Mouse (Mus musculus): Measurements from ENCODE around the gene Slc8a1.

Gene Slc8a1

DNA sequence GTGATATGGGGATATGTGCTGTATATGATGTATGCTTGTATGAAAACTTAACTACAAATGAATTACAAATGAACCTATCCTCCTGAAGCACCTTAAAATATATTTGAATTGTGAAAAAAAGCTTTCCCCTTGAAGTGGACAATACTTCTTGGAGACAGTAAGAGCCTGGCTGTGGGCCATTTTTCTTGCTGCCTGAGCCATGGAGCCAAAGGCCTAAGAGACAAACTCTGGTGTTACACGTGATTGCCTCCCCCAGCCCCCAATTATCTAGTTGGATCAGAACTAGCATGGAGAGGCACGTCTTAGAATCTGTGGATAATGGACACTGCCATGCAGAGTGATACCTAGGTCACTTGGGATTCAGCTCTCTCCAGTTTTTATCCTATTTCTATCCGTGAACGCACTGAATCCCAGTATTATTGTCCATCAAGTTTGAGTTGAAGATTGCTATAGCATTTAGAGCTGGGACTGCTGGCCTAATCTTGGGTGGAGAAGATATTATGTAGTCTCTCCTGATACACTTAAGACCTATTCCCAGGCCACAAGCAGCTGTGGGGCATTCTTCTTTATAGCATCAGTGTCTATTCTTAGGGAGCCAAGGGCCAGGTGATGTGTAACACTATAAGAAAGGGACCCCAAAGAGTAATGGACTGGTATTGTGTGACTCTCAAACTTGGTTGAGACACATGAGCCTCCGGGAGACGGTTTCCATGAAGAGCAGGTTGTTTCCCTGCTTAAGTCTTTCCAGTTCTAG is 321.6 kb downstream of the Slc8a1 start:
- WGBS: 87% methylated on average over 6 of the region's 6 CpGs

DNA sequence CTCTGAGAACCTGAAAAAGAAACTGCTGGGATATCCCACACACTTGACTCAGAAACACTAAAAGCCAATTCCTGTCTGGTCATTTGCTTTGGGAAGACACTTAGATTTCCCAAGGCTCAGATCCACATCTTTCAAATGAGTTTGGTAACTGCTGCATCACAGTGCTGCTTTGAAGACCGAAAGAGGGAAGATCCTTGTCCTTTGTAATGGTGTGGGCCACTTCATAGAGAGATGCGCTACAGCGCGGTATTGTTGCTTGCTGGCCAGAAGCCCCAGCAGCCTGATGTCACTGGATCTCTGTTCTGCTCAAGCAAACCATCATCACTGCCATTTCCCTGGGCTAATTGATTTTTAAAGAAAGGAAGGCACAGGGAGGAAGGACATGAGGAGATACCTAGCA is 325.4 kb downstream of the Slc8a1 start:
- 82% methylated on average over 4 of the region's 4 CpGs for WGBS

DNA sequence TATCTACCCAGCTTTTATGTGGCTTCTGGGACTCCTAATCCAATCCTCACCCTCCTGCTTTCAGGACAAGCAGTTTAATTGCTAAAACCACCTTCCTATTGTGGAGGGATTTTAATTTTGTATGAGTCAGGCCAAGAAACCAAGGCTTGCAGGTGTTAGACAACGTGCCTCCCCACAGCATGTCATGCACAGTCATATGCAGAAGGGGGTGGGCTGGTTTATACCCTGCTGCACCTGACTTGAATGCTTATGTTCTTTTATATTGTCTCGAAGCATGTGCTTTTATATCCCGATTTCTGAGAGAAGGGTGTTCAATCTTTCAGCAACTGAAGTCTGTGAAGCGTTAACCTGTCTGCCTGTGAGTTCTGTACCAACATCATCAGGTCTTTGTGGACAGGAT is 334.0 kb downstream of the Slc8a1 start:
- WGBS: 50% methylated on average over 4 of the region's 4 CpGs

DNA sequence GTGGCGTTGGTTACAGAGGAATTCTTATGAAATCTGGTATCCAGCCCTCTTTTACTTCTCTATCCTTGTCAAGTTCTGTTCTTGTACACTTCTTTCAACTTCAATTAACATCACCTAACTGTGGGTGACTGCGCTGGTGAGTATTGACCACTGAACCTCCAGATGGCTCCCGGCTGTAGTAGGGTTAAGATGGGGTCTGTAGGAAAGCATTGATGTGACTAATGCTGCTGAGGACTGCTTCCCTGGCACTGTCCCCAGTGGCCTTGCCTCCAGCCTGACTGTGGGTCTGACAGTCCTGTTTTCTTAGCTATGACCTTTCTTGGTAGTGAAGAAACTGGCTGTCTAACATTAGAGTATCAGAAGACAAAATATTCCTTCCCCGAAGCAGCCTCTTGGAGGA is 335.1 kb downstream of the Slc8a1 start:
- WGBS: 71% methylated on average over 4 of the region's 4 CpGs

DNA sequence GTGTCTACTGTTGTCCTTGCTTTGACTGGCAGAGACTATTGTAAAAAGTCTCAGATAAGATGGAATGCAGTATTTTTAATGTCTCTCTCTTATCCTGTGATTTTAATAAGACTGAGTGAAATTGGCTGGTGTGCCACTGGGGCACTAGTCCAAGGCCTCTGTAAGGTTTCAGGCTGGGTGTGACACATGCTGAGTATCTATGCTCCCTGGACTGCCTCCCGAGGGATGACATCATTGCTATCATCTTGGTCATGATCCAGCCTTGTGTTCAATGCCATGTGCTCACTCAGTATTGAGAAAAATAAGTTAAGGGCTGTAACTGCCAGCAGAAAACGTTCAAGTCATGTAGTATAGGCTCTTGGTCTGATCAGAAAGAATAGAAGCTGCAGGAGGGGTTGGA is 335.5 kb downstream of the Slc8a1 start:
- WGBS: 26% methylated on average over 2 of the region's 2 CpGs

DNA sequence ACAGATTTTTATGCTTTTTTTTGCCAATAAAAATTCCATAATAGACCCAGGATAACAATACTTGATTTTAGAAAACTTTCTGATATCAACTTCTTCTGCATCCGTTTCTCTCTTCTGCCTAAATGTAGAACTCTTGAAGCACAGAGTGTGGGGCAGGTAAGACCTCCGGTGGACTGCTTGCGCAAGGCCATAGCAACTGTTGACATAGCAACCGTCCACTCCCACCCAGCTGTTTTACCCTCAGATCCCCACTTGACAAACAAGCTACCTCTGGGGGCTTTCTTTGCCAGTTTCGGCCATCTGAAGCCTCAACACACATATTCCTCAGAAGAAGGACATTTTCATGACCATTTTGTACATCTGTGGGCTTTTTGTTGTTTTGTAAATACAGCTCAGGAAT is 337.8 kb downstream of the Slc8a1 start:
- 78% methylated on average over 5 of the region's 5 CpGs for WGBS

DNA sequence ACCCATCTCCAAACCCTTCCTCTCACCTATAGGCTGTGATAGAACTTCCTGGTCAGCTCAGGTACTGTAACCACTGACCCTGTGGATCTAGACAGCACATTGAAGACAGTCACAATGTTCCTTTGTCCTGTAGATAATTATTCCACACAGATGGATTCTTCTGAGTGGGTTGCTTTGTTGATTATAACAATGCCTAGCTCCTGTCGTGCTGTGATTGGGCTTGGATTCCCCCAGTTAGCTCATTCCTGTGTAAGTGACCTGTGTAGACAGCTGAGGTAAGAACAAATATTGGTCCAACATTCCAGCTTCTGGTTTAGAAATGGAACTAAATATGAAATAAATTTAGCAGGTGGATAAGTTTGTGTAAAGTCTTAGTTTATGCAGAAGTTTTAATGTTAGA is 340.7 kb downstream of the Slc8a1 start:
- WGBS: 55% methylated on average over 1 of the region's 1 CpGs

DNA sequence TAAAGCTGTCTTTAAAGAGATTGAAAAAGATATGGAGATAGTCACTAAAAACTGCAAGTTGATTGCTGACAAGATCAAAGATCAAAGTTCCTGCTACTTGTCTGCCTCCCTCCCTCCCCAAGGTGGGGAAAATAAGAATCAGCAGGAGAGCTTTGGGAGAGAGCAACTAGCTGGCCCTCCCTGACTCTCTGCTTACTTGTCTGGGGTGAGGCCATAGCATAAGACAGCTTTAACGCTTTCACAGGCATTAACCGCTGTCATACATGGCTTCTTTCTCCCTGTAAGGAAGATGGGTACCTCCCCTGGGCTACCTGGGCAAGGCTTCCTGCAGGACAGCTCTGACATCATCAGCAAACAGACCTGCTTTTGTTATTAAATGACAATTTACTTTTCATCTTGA is 344.1 kb downstream of the Slc8a1 start:
- 79% methylated on average over 2 of the region's 2 CpGs for WGBS

DNA sequence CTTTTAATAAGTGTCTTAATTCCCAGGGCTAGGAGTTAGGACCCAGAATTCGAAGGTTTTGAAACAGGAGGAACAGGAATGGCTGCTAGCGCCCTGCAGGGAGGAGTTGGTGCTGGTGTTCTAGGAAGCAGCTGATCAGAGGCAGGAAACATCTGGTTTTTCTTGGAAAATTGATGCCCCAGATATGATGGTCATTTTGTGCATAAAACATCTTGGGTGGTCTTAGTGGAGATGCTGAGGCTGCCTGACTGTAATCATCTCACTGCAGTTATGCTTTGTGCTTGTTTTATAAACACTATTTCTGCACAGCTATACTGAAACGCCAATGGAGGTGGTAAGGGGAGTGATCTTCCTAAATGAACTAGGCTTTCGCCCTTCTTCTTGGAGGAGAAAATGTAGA is 345.1 kb downstream of the Slc8a1 start:
- 85% methylated on average over 4 of the region's 4 CpGs for WGBS

DNA sequence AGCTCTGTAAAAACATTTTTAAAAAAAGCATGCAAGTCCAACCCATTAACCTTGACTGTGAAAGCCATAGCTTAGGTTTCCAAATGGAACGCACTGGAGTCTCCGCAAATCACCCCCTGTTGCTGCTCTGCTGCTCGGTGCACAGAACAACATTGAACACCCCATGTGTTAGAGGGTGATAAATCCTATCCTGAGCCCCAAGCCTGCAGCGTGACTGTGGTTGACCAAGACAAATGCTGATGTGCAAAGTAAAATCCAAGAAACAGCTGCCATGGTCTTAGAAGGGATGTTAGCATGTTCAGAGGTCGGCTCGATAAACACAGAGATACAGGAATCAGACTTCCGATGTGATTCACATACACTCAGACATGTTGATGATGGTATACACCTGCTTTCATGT is 346.7 kb downstream of the Slc8a1 start:
- 92% methylated on average over 7 of the region's 7 CpGs for WGBS

DNA sequence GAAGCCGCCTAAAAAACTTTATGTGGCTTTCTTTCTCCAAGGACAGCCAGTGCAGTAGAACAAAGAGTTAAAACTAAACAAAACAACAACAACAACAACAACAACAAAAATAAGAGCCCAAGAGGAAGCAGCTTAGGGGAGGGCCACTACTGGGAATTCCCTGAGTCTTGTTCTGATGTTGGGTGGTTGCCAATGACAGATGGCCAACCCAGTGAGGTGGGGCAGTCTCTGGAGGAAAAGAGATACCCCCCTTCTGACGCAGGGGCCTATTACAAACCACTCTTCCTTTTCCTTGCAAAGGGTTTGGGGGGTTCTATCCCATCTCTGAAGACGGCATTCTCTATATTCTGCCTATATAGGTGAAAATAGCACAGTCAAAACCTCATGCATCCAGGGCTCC is 347.4 kb downstream of the Slc8a1 start:
- 80% methylated on average over 3 of the region's 3 CpGs for WGBS

DNA sequence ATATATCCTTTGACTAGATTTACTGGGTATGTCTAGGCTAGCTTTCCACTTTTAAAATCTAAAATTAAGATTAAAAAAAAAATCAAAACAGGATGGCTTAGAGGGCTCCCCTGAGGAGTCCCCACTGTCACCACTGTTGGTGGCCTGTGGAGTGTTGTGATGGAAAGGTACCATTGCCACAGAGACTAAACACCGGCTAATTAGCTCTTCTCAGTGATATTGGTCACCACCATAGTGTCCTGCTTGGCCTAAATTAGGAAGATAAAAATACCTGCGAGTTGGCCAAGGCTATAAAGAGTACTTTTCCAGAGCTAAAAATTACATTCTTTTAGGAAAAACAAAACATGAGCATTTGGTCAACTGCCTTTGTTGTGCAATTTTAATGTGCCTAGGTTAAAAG is 352.1 kb downstream of the Slc8a1 start:
- WGBS: 74% methylated on average over 2 of the region's 2 CpGs

DNA sequence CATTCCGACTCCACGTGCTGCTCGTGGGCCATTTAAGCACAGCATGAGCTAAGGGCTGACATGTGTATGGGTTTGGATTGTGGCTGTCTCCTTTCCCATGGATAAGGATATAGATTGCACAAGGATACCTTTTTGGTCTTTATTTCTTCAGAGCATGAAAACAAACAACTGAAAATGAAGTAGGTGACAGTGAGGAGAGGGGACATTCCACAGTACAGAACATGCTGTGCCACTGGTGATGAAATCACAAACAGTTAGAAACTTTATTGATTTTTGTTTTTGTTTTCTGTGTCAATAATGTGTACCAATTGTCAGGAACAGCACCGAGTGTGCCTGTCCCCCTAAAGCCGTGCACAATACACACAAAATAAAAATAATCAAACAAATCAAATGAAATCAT is 352.7 kb downstream of the Slc8a1 start:
- 90% methylated on average over 5 of the region's 5 CpGs for WGBS

DNA sequence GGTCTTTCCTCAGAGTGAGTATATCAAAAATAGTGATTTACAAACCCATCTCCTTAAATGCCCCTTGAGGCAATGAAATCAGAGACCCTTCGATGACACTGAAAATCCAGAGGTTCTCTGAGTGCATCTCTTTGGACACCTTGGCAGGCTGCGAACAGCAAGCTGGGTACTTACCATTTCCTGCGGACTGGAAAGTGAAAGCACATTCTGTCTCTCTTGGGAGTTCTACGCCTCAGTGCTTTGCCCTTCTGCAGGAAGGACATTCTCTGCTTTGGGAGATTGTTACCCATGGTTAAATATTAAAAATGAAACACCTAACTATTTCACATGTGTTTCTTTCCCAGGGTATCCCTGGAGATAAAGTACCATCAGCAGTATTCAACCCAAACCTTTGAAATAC is 354.7 kb downstream of the Slc8a1 start:
- WGBS: 91% methylated on average over 4 of the region's 4 CpGs

DNA sequence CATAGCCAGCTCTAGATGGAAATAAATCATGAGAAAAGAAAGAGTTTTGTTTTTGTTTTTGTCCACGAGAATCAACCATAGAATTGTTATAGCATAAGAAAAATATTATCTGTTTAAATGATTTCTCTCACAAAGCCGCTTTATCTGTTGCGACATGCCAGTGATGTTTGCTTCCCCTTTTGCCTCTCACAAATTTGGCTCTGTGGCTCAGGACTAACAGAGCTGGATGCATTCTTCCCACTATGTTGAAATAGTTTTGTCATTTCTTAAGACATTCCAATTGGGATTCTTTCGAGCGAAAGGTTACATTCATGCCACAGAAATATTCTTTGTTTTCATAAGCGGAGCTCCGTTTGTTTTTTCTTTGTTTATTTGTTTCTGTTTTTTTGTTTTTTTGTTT is 359.7 kb downstream of the Slc8a1 start:
- 76% methylated on average over 7 of the region's 7 CpGs for WGBS

DNA sequence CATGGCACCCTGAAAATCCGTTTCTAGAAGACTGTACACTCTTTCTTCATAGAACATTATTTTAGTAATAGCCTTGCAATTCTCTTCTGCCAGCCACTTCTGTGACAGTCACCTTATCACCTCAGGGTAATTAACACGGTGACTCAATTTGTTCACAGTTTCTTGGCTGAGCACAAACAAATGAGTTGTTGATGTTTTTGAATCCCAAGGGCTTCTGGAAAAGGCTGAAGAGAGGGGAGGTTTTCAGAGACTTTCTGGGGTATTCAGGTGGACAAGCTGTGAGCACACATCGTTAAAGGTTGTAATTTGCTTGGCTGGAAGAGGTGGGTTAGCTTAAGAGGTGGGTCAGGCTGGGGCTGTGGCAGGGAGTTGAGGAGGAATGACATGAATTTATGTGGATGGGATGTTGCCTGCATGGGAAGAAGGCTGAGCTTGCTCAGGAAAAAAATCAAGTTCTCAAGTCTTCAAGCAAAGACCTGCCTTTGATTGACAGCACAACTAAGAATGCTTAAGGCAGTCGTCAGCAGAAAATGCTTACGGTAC is 360.3 kb downstream of the Slc8a1 start:
- 51% methylated on average over 5 of the region's 5 CpGs for WGBS

DNA sequence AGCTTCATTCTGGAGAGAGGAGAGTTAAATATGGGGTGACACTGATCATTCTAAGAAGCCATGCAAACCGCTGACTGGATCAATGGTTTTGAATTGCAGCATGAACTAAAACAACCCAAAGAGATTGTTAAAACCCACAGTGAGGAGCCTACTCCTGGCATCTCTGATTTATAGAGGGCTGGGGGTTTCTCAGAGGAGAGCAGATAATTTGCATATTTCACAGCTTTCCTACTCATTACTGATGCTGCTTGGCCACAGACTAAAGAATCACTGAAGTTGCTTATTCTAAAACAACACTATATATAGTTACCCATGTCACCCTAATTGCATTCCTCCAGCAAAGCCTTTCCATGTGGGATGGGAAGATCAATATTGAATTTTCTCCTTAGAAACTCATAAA is 361.0 kb downstream of the Slc8a1 start:
- 65% methylated on average over 1 of the region's 1 CpGs for WGBS

DNA sequence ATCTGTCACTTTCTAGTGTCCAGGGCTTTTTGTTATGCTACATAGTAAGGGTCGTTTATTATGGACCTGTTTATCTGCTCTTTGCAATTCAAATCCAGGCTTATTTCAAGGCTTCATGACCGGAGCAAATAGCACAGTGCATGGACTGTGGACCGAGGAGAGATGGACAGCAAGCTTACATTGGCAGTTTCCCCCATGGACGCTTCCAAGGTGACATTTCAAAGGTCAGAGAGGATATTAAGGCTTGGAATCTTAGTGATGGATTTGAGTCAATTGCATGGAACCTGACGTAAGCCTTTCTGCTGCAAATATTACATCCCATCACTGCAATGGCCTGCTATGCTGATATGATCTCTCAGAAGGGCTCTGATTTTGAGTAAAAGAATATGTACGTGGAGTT is 362.3 kb downstream of the Slc8a1 start:
- WGBS: 89% methylated on average over 6 of the region's 6 CpGs

DNA sequence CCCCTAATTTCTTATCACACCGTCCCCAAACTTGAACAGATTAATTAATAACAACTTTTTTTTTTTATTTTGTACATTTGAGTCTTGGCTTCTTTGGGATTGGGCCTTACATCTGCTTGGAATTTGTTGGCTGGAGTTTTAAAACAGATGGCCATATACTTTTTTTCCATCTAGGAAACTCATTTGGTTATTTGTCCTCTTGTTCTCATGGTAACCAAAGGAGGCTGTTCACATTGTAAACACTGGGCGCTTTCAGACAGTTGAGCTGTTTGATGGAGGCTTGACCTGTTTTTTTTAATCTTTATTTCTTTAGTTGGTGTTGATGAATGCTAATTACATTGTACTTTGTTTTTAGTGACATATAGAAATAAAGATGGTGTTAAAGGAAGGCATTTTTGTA is 369.1 kb downstream of the Slc8a1 start:
- 60% methylated on average over 2 of the region's 2 CpGs for WGBS

DNA sequence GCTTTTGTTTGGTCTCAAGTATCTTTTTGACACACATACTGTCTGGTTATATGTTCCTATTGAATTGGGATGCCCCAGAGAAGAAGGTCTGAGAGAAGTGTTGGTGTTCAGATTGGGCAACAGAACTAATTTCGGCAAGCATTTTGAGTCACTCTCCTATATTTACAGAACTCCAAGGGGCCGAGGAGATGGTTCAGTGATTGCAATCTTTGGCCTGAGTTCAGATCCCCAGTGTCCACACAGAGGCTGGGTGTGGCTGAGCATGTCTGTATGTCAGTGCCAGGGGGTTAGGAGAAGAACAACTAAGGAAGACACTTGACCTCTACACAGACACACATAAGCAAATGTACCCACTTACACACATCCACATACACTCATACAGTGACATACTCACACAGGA is 369.7 kb downstream of the Slc8a1 start:
- 65% methylated on average over 2 of the region's 2 CpGs for WGBS

DNA sequence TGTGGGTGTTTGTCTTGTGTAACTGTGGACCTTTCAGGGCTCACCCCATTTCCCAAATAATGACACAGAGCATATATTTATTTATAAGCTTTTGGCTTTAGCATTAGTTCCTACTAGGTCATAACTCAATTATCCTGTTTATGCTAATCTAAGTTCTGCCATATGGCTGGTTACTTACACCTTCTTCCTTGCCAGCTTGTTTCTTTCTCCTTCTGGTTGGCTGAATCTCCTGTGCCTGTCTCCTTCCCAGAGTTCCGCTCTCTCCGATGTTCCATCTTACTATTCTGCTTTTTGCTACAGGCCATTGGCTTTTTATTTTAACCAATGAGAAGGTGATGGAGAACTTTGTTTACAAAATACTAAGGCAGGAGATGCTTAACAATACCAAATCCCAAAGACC is 374.8 kb downstream of the Slc8a1 start:
- 62% methylated on average over 2 of the region's 2 CpGs for WGBS

DNA sequence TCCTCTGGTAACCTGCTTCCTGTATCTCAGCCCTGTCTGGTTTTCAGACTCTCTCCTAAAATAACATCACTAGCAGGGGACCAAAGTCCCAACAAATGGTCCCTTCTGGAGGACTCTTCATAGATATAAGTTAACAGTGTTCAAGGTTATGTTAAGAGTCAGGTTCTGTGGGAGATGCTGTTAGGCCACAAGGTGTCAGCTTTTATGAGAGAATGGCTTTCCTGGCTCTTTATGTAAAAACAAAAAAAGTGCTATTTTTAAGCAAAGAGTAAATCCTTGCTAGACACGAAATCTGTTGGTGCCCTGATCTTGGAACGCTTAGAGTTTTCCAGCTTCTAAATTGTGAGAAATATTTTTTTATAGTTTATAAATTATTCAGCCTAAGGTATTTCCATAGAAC is 377.6 kb downstream of the Slc8a1 start:
- WGBS: 36% methylated on average over 2 of the region's 2 CpGs

DNA sequence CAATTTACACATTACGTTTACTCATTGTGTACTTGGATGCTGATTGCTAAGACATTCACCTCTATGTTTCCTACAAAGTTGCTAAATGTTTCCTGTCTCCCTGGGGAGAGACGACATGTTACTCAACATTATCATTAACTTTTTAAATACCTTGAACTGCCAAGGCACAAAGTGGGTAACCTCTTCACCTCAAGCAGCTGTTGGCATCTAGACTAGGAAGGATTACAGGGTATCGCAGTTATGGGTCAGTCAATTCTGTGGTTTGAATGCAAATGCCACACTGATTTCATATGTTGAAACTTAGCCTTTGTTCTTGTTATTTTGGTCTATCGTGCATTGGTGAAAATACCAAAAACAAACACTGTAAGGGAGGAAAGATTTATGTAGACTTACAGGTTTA is 378.1 kb downstream of the Slc8a1 start:
- WGBS: 83% methylated on average over 4 of the region's 4 CpGs
